Mouse (Mus musculus): ENCODE data around the gene Syngr1.

Syngr1 gene

DNA sequence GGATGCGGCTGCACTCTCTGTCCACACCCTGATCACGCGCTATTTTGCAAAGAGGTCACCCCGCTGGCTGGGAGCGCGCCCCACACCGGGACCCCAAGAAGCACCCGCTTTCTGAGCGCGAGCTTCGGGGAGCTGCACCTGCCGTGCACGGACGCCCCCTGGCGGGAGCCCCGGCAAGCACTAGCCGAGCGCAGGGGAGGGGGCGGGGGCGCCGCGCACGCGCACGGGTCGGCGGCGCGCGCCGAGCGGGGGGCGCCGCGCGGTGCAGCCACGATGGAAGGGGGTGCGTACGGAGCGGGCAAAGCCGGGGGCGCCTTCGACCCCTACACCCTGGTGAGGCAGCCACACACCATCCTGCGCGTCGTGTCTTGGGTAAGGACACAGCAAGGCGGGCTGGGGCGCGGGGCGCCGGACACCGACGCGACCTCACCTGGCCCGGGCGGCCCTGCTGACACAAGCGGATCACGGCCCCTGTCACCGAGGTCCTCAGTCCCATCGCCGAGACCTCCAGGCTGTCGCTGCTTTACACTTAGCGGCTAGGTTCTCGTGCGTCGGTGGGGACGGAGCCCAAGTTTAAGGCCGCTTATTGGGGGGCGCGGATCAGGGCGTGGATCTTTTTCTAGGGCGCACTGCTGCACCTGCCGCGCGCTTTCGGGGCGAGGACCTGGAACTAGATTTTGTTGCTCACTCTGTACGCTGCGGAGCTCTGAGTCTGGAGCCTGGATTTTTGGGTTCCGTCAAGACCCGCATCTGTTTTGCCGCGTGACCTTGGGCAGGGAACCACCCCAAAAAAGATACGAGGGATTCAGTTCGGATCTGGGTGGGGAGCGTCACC is at the start of gene Syngr1, which contains the start of gene Rpl3:
TSS of gene Syngr1 (plus strand) at position 214 of the 835 bp plus-strand sequence.
TSS of gene Rpl3 (minus strand) at position 748 of the 835 bp plus-strand sequence.
- in situ Hi-C loops (cut with MboI; ENCODE audit: low pct_unique_long_range_greater_than_20kb in 1 of 2, low sequenced_read_pairs in 2 of 2, unreplicated experiment in 1 of 2), result no loop called here

DNA sequence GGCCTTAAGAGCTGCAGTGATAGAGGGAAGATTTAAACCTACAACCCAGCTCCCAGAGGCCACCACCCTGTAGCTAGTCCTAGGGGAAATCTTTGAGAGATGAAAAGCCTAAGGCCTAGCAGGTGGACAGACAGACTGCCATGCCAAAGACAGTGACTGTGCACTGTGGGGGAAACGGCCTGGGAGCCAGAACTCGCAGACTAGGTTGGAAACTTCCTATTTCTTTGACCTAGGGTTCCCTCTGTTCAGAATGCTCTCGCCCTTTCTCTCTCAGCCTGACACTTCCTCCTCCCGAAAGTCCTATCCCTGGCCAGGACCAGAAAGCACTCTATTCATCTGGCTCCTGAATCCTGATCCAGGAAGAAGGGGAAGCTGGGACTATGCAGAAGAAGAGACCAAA is 49.0 kb upstream of the Syngr1 start:
- in situ Hi-C loops (cut with MboI; ENCODE audit: low pct_unique_long_range_greater_than_20kb in 1 of 2, low sequenced_read_pairs in 2 of 2, unreplicated experiment in 1 of 2), result no loop called here

- in situ Hi-C loops (cut with MboI; ENCODE audit: low pct_unique_long_range_greater_than_20kb in 1 of 2, low sequenced_read_pairs in 2 of 2, unreplicated experiment in 1 of 2), result no loop called here
Measured at GRCm38 (mm10) chr15:80044249-80044648, 46.9 kb upstream of the Syngr1 start.

DNA sequence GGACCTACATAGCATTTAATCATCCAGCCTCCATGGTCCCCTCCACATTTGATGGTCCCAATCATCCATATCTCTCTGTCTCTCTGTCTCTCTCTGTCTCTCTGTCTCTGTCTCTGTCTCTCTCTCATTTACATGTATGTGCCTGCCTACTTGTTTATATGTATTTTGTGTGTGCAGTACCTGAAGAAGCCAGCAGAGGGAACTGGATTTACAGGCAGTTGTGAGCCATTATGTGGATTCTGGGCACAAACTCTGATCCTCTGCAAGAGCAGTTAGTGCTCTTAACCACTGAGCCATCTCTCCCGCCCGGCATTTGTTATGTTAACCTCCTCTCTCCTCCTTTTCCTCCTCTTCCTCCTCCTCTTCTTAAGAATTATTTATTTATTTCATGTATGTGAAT is 45.4 kb upstream of the Syngr1 start:
- in situ Hi-C loops (cut with MboI; ENCODE audit: low pct_unique_long_range_greater_than_20kb in 1 of 2, low sequenced_read_pairs in 2 of 2, unreplicated experiment in 1 of 2), result no loop called here

- in situ Hi-C loops (cut with MboI; ENCODE audit: low pct_unique_long_range_greater_than_20kb in 1 of 2, low sequenced_read_pairs in 2 of 2, unreplicated experiment in 1 of 2), result no loop called here
Measured at GRCm38 (mm10) chr15:80047242-80047641, 43.9 kb upstream of the Syngr1 start.

DNA sequence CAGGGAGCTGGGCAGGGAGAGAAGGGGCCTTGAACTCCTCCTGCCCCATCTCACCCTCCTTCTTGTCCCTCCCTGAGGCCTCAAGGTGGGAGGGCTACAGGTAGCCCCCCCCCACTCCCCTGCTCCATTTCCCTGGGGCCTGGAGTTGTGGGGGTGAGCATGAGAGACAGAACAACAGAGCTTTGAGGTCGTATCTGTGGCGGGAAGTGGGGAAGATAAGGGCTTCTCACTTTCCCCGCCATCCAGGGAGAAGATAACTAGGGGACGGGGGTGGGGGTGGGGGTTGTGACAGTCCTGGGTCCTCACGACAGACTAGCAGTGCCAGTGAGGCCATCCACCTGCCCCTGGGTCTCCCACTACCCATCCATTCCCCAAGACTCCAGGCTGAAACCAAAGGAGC is 43.2 kb upstream of the Syngr1 start:
- in situ Hi-C loops (cut with MboI; ENCODE audit: low pct_unique_long_range_greater_than_20kb in 1 of 2, low sequenced_read_pairs in 2 of 2, unreplicated experiment in 1 of 2), result no loop called here

GRCm38 (mm10) chr15:80050093-80050492 is 41.0 kb upstream of the Syngr1 start:
- in situ Hi-C loops (cut with MboI; ENCODE audit: low pct_unique_long_range_greater_than_20kb in 1 of 2, low sequenced_read_pairs in 2 of 2, unreplicated experiment in 1 of 2), result loop anchor here (25.0 kb wide), 2 partner anchors 263 to 288 kb away; partner anchors contain the start of gene Dnal4 (in 1 of the 2)

DNA sequence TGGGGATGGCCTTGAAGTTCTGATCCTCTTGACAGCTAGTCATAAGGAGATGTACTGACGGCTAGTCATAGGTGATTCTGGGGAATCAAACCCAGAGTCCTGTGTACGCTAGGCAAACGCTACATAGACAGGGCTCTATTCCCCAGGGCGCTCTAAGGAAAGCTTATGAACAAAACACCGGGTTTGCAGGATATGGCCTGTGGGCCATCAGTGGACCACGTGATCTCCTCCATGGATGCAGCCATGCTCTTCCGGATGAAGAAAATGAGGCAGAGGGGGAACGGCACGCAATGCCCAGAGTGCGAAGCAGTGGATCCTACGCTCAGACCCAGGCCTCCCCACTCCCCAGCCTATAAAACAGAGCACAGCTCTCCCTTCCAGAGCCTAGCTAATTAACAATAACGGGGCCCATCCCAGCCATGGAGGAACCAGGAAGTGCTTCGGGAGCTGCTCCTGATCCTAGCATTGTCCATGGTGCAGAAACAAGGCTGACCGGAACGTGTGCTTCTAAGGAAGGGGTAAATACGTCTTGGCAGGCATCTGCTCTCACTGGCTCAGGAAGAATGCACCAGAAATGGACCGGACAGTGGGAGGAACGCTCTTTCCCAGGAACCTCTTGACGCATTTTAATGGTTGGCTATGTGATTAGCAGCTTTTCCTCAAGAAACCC is 39.9 kb upstream of the Syngr1 start:
- in situ Hi-C loops (cut with MboI; ENCODE audit: low pct_unique_long_range_greater_than_20kb in 1 of 2, low sequenced_read_pairs in 2 of 2, unreplicated experiment in 1 of 2), result loop anchor here (25.0 kb wide), 2 partner anchors 264 to 289 kb away; partner anchors contain the start of gene Dnal4 (in 1 of the 2)

DNA sequence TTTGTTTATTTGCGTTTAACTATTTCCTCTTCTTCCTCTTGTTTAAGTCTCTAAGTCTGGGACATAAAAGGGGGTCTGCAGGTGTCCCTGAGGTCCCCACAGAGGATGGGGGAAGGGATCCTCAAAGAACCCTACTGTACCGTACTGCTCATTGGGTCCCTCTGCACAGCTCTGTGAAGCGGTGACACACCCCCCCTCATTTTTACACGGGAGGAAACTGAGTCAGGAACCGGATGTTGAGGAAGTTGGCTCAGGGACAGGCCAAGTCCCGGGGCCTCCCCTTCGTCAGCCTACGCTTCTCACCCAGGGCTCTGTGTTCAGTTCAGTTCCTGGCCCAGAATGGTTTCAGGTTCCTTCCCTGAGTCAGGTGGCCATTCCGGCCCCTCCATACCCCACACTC is 39.4 kb upstream of the Syngr1 start:
- in situ Hi-C loops (cut with MboI; ENCODE audit: low pct_unique_long_range_greater_than_20kb in 1 of 2, low sequenced_read_pairs in 2 of 2, unreplicated experiment in 1 of 2), result loop anchor here (25.0 kb wide), 2 partner anchors 264 to 289 kb away; partner anchors contain the start of gene Dnal4 (in 1 of the 2)

DNA sequence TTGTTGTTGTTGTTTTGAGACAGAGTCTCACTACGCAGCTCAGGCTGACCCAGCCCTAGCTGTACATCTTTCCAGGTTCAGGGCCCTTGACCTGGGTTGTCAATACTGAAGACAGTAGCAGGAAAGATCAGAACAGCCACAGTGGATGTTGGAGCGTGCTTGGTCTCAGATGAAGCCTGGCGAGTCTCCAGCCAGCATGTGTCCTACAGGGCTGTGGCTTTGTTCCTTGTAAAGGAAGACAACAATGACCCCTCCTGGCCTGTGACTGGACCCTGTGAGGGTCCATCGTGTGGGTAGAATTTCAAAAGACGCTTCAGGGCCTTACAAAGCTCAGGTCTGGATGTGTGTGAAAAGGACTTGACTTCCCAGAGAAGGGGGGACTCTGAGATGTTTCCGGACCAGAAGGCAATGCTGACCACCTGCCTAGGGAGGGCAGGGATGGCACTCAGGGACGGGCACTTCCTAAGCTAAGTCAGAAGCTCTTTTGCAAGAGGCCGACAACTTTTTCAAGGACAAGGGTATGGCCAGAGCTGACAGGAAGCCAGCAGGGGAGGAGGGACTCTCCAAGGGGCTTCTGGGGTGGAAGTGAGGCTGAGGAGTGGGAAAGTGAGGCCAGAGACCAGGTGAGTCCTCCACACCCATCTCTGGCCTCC is 37.6 kb upstream of the Syngr1 start:
- in situ Hi-C loops (cut with MboI; ENCODE audit: low pct_unique_long_range_greater_than_20kb in 1 of 2, low sequenced_read_pairs in 2 of 2, unreplicated experiment in 1 of 2), result loop anchor here (25.0 kb wide), 2 partner anchors 266 to 291 kb away; partner anchors contain the start of gene Dnal4 (in 1 of the 2)

- in situ Hi-C loops (cut with MboI; ENCODE audit: low pct_unique_long_range_greater_than_20kb in 1 of 2, low sequenced_read_pairs in 2 of 2, unreplicated experiment in 1 of 2), result loop anchor here (25.0 kb wide), 2 partner anchors 267 to 292 kb away; partner anchors contain the start of gene Dnal4 (in 1 of the 2)
Measured at GRCm38 (mm10) chr15:80054034-80054710, 37.0 kb upstream of the Syngr1 start.

- in situ Hi-C loops (cut with MboI; ENCODE audit: low pct_unique_long_range_greater_than_20kb in 1 of 2, low sequenced_read_pairs in 2 of 2, unreplicated experiment in 1 of 2), result loop anchor here (25.0 kb wide), 2 partner anchors 271 to 296 kb away; partner anchors contain the start of gene Dnal4 (in 1 of the 2)
Measured at GRCm38 (mm10) chr15:80058151-80058550, 33.0 kb upstream of the Syngr1 start.

DNA sequence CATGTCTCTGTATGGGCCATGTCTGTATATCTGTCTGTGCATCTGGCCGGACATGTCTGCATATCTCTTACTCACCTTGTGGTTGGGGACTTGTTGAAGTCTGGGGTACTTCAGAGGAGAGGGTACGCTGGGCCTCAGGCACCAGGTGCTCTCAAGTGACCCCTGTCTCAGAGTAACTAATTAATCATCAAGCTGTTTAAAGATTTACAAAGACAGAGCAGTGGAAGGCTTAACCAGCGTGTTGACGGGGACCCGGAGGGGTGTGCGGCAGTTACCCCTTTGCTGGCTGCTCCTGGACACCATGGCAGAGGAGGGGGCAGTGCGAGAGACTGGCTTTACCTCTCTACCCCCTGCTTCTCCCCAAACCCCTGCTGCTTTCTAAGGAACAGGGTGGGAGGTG is 31.5 kb upstream of the Syngr1 start:
- in situ Hi-C loops (cut with MboI; ENCODE audit: low pct_unique_long_range_greater_than_20kb in 1 of 2, low sequenced_read_pairs in 2 of 2, unreplicated experiment in 1 of 2), result loop anchor here (5.0 to 25.0 kb wide), 4 partner anchors 115 to 297 kb away; partner anchors contain the start of gene Dnal4 (in 1 of the 2)

DNA sequence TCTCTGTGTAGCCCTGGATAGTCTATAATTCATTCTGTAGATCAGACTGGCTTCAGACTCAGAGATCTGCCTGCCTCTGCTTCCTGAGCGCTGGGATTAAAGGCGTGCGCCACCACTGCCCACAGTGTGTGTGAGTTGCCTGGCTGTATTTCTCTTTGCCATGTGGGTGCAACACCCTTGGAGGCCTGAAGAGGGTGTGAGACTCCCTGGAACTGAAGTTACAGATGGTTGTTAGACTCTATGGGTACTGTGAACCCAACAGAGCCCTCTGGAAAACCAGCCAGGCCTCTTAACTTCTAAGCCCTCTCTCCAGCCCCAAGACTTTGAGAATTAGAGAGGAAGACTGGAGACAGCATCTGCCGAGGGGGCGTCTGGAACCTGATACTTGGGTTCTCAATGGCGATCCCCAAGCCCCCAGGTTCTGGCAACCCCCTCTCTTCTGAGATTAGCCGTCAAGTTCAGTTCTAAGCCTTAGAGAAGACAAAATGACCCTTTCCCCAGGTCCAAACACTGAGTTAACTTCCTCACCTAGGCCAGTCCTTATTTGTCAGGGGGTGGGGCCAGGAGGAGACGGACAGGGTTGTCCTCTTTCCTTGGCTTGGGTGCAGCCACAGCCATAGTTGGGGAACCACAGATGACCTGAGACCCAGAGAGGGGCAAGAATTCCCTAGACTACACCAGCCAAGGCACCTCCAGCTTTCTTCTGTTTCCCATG is 30.6 kb upstream of the Syngr1 start:
- in situ Hi-C loops (cut with MboI; ENCODE audit: low pct_unique_long_range_greater_than_20kb in 1 of 2, low sequenced_read_pairs in 2 of 2, unreplicated experiment in 1 of 2), result loop anchor here (5.0 to 25.0 kb wide), 4 partner anchors 116 to 298 kb away; partner anchors contain the start of gene Dnal4 (in 1 of the 2)

GRCm38 (mm10) chr15:80061071-80061550 is 30.0 kb upstream of the Syngr1 start:
- in situ Hi-C loops (cut with MboI; ENCODE audit: low pct_unique_long_range_greater_than_20kb in 1 of 2, low sequenced_read_pairs in 2 of 2, unreplicated experiment in 1 of 2), result loop anchor here (5.0 to 25.0 kb wide), 4 partner anchors 116 to 299 kb away; partner anchors contain the start of gene Dnal4 (in 1 of the 2)

- in situ Hi-C loops (cut with MboI; ENCODE audit: low pct_unique_long_range_greater_than_20kb in 1 of 2, low sequenced_read_pairs in 2 of 2, unreplicated experiment in 1 of 2), result loop anchor here (5.0 to 25.0 kb wide), 4 partner anchors 118 to 300 kb away; partner anchors contain the start of gene Dnal4 (in 1 of the 2)
Measured at GRCm38 (mm10) chr15:80062339-80062738, 28.8 kb upstream of the Syngr1 start.

GRCm38 (mm10) chr15:80062821-80063220 is 28.3 kb upstream of the Syngr1 start:
- in situ Hi-C loops (cut with MboI; ENCODE audit: low pct_unique_long_range_greater_than_20kb in 1 of 2, low sequenced_read_pairs in 2 of 2, unreplicated experiment in 1 of 2), result loop anchor here (5.0 to 25.0 kb wide), 4 partner anchors 118 to 301 kb away; partner anchors contain the start of gene Dnal4 (in 1 of the 2)

All from mouse embryonic stem cell (cell line).